Mouse (Mus musculus): ENCODE results near the gene Slc35a3.

DNA sequence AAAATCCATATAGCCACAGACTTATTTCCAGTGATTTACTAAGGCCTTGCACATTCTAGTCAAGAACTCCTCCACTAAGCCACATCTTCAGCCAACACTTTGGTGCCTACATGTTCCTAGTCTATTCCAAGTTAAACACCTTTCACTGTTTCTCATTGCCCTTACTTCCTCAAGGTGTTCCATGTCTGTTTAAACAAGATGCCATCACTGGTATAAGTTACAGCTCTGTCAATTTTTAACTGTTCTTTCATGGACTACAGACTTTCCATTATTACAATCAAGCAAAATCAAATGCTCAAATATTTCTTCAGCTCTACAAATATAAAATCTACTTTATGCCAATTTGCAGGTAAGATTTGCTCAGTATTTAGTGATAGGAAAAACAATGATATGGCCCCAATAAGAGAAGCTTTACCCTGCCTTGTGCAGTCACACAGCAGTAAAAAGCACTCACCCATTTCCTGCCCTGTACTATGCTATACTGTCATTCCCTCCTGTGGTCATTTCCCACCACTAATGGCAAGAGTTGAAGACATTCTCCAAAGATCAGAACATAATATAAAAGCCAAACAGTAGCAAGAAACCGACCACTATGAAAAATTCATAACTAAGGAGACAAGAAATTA lies 9.9 kb downstream of the Slc35a3 start:
- TF ChIP-seq CTCF (IDR thresholded peaks at IDR 0.05; ENCODE audit: low read depth, low read length) (no peak), POLR2A (IDR thresholded peaks at IDR 0.05; ENCODE audit: borderline replicate concordance, low read depth, low read length) (no peak)

All from bone marrow macrophage, adult 2 months (primary cell).